Mouse (Mus musculus) frontal cortex, postnatal 25 days (tissue): ENCODE results near the gene Ube2v1.

ENCODE experiments used
- DNase-seq, 2 experiments: peaks; one replicate each; pipeline ENCODE4 v3.0.0; 2022; ENCODE audit warnings: low spot score in 2 of 2

Gene Ube2v1

GRCm38 (mm10) chr2:167593551-167594250 lies 38.2 kb downstream of the Ube2v1 start:
- DNase-seq = no peak

GRCm38 (mm10) chr2:167588774-167589577 lies 42.9 kb downstream of the Ube2v1 start:
- no peak for DNase-seq

GRCm38 (mm10) chr2:167586976-167587375 lies 44.9 kb downstream of the Ube2v1 start:
- DNase-seq = no peak

GRCm38 (mm10) chr2:167586041-167586440 lies 45.9 kb downstream of the Ube2v1 start:
- no peak for DNase-seq

GRCm38 (mm10) chr2:167585273-167585672 lies 46.6 kb downstream of the Ube2v1 start:
- DNase-seq = no peak

GRCm38 (mm10) chr2:167583161-167583952 lies 48.5 kb downstream of the Ube2v1 start:
- DNase-seq = no peak

GRCm38 (mm10) chr2:167578521-167578920 lies 53.4 kb downstream of the Ube2v1 start:
- DNase-seq = no peak

GRCm38 (mm10) chr2:167577186-167577785 lies 54.6 kb downstream of the Ube2v1 start:
- DNase-seq = no peak

- no peak for DNase-seq
These were observed 55.7 kb downstream of the Ube2v1 start for GRCm38 (mm10) chr2:167576121-167576620.

- no peak for DNase-seq
These were observed 56.3 kb downstream of the Ube2v1 start for GRCm38 (mm10) chr2:167575581-167575980.

GRCm38 (mm10) chr2:167574814-167575213 lies 57.1 kb downstream of the Ube2v1 start:
- DNase-seq = no peak

- DNase-seq = no peak
These were observed 60.3 kb downstream of the Ube2v1 start for GRCm38 (mm10) chr2:167571442-167572220.

- DNase-seq = no peak
These were observed 61.1 kb downstream of the Ube2v1 start for GRCm38 (mm10) chr2:167570815-167571214.

- DNase-seq = peak in 1 of 2 experiments; percentile 15
These were observed 61.8 kb downstream of the Ube2v1 start for GRCm38 (mm10) chr2:167569934-167570651.

- no peak for DNase-seq
These were observed 63.8 kb downstream of the Ube2v1 start for GRCm38 (mm10) chr2:167568112-167568511.

GRCm38 (mm10) chr2:167565682-167566081 lies 66.2 kb downstream of the Ube2v1 start:
- no peak for DNase-seq

GRCm38 (mm10) chr2:167565312-167565656 lies 66.6 kb downstream of the Ube2v1 start:
- DNase-seq = no peak

- no peak for DNase-seq
These were observed 67.2 kb downstream of the Ube2v1 start for GRCm38 (mm10) chr2:167564551-167565311.

- DNase-seq = no peak
These were observed 68.2 kb downstream of the Ube2v1 start for GRCm38 (mm10) chr2:167563703-167564102.

- DNase-seq = no peak
These were observed 68.9 kb downstream of the Ube2v1 start for GRCm38 (mm10) chr2:167563035-167563434.
